Mouse (Mus musculus) liver, embryonic 14.5 days (tissue): ENCODE measurements around the gene Tmem80.

Experiments used
- CTCF ChIP-seq: IDR thresholded peaks from 2 replicates; pipeline ENCODE4 v1.5.1; 2016; ENCODE audit warnings: antibody characterized with exemption, low read depth, control low read depth
- EP300 ChIP-seq: IDR thresholded peaks from 2 replicates; pipeline ENCODE4 v1.6.1; 2016; ENCODE audit warnings: antibody characterized with exemption, low read depth

- TF ChIP-seq EP300: no peak
- no peak for TF ChIP-seq CTCF
These were observed 15.7 kb downstream of the Tmem80 start for GRCm38 (mm10) chr7:141343230-141343629.
